Mouse (Mus musculus) brown adipose tissue, adult 24 weeks (tissue): Measurements from ENCODE around the gene Tbc1d9. TPM values are rescaled to one million over a fixed set of nuclear protein-coding genes. Genes with fewer than 3 reads are reported as not detected.
A peak's percentile ranks its signal among the peaks of the same experiment; 100 is the strongest.

Source experiments
- H3K27ac ChIP-seq: fragments of 200-500 bp; replicated peaks from 2 replicates; pipeline ENCODE4 v1.5.1; 2012; ENCODE audit warnings: low read depth, mild to moderate bottlenecking, low read length
- H3K4me1 ChIP-seq: fragments of 200-500 bp; 2 replicates; pipeline ENCODE4 v1.6.1; 2012; ENCODE audit warnings: low read length, mixed read lengths; ENCODE audit not compliant: control insufficient read depth, insufficient read depth, insufficient read length
- H3K4me3 ChIP-seq: fragments of 200-500 bp; 2 replicates; pipeline ENCODE4 v1.5.1; 2012; ENCODE audit warnings: low read depth, mild to moderate bottlenecking, low read length, moderate library complexity; ENCODE audit not compliant: insufficient read depth
- polyA plus RNA-seq: library from polyadenylated mRNA; stranded (reverse); fragments of >200 nt; gene quantifications from 2 replicates; pipeline ENCODE4 v1.2.4, GENCODE M21; 2012; ENCODE audit not compliant: missing spikeins, insufficient read depth, insufficient read length

Tbc1d9 gene
- polyA plus RNA-seq: 1.2 and 3.1 TPM in 2 replicates

- no peaks in the 10 kb centered on the region for H3K4me1 ChIP-seq
- H3K27ac ChIP-seq: peak within 1 kb of the TSS; percentile 69
- H3K4me3 ChIP-seq: peak within 1 kb of the TSS; percentile 74
These were observed at the start of gene Tbc1d9 for GRCm38 (mm10) chr8:83165235-83165930. Gene Tbc1d9 (plus strand): TSS chr8:83165352.

- no peak overlapping the region for H3K4me3 ChIP-seq
- no peak overlapping the region for H3K27ac ChIP-seq
- peaks cover 3% of the 10 kb centered on the region; the same call in 1 of the 2 replicates for H3K4me1 ChIP-seq
These were observed 30.1 kb upstream of the Tbc1d9 start for GRCm38 (mm10) chr8:83135086-83135485.

GRCm38 (mm10) chr8:83140068-83140467 lies 25.1 kb upstream of the Tbc1d9 start:
- Histone ChIP-seq H3K4me1 (peaks cover 3% of the 10 kb centered on the region; the same call in 1 of the 2 replicates), H3K27ac (no peak overlapping the region; the same call in 1 of the 2 replicates), H3K4me3 (no peak overlapping the region)

- Histone ChIP-seq H3K4me3 (no peak overlapping the region), H3K4me1 (peaks cover 3% of the 10 kb centered on the region; the same call in 1 of the 2 replicates), H3K27ac (peak overlapping the region; percentile 45; the same call in 1 of the 2 replicates)
These were observed 24.4 kb upstream of the Tbc1d9 start for GRCm38 (mm10) chr8:83140701-83141111.

- Histone ChIP-seq H3K27ac (peak overlapping the region; percentile 45; the same call in 1 of the 2 replicates), H3K4me3 (no peak overlapping the region), H3K4me1 (peaks cover 3% of the 10 kb centered on the region; the same call in 1 of the 2 replicates)
These were observed 23.8 kb upstream of the Tbc1d9 start for GRCm38 (mm10) chr8:83141358-83141757.

GRCm38 (mm10) chr8:83144601-83145000 lies 20.6 kb upstream of the Tbc1d9 start:
- Histone ChIP-seq H3K4me1 (peaks cover 3% of the 10 kb centered on the region; the same call in 1 of the 2 replicates), H3K27ac (no peak overlapping the region), H3K4me3 (no peak overlapping the region)

GRCm38 (mm10) chr8:83145421-83145820 lies 19.7 kb upstream of the Tbc1d9 start:
- H3K4me3 ChIP-seq: no peak overlapping the region
- H3K4me1 ChIP-seq: no peaks in the 10 kb centered on the region
- no peak overlapping the region for H3K27ac ChIP-seq

GRCm38 (mm10) chr8:83149124-83149523 lies 16.0 kb upstream of the Tbc1d9 start:
- no peaks in the 10 kb centered on the region for H3K4me1 ChIP-seq
- no peak overlapping the region for H3K4me3 ChIP-seq
- H3K27ac ChIP-seq: no peak overlapping the region

- Histone ChIP-seq H3K27ac (no peak overlapping the region), H3K4me3 (no peak overlapping the region), H3K4me1 (no peaks in the 10 kb centered on the region; the same call in 1 of the 2 replicates)
These were observed 13.1 kb upstream of the Tbc1d9 start for GRCm38 (mm10) chr8:83152055-83152454.

- H3K4me3 ChIP-seq: no peak overlapping the region
- H3K27ac ChIP-seq: no peak overlapping the region
- no peaks in the 10 kb centered on the region; the same call in 1 of the 2 replicates for H3K4me1 ChIP-seq
These were observed 12.7 kb upstream of the Tbc1d9 start for GRCm38 (mm10) chr8:83152470-83152869.

GRCm38 (mm10) chr8:83155110-83155509 lies 10.0 kb upstream of the Tbc1d9 start:
- no peak overlapping the region for H3K27ac ChIP-seq
- no peak overlapping the region for H3K4me3 ChIP-seq
- H3K4me1 ChIP-seq: no peaks in the 10 kb centered on the region; the same call in 1 of the 2 replicates

- Histone ChIP-seq H3K27ac (no peak overlapping the region), H3K4me3 (no peak overlapping the region), H3K4me1 (no peaks in the 10 kb centered on the region; the same call in 1 of the 2 replicates)
These were observed 6.2 kb upstream of the Tbc1d9 start for GRCm38 (mm10) chr8:83158971-83159370.

- no peak overlapping the region for H3K4me3 ChIP-seq
- no peaks in the 10 kb centered on the region; the same call in 1 of the 2 replicates for H3K4me1 ChIP-seq
- H3K27ac ChIP-seq: no peak overlapping the region
These were observed 5.5 kb upstream of the Tbc1d9 start for GRCm38 (mm10) chr8:83159615-83160014.

- Histone ChIP-seq H3K4me3 (no peak overlapping the region), H3K4me1 (no peaks in the 10 kb centered on the region), H3K27ac (no peak overlapping the region)
These were observed 4.5 kb upstream of the Tbc1d9 start for GRCm38 (mm10) chr8:83160613-83161012.

GRCm38 (mm10) chr8:83165931-83166867 lies 1.0 kb downstream of the Tbc1d9 start, which contains the start of gene Gm10645:
Gene Gm10645 (minus strand): TSS chr8:83166170.
- Histone ChIP-seq H3K4me3 (peak within 1 kb of the TSS; percentile 74), H3K4me1 (no peaks in the 10 kb centered on the region), H3K27ac (peak within 1 kb of the TSS; percentile 69)
